Mouse (Mus musculus): Measurements from ENCODE around the gene Egln1. TPM values are rescaled to one million over a fixed set of nuclear protein-coding genes. Genes with fewer than 3 reads are reported as not detected.

Gene Egln1
- 10 to 100 TPM; 70.1 to 76.6 TPM for total RNA-seq (2021)
- long read RNA-seq, experiment 1, transcript Egln1-201 (5 exons, 3,594 nt), result major isoform, 153 of 177 reads
- long read RNA-seq, experiment 1, partial matches to known transcripts, result 1 of 177 reads
- long read RNA-seq, experiment 1, other reads (novel, unspliced or antisense), result 23 of 177 reads
- long read RNA-seq, experiment 2, transcript Egln1-201 (5 exons, 3,594 nt), result major isoform, 196 of 218 reads
- long read RNA-seq, experiment 2, partial matches to known transcripts, result 4 of 218 reads
- long read RNA-seq, experiment 2, other reads (novel, unspliced or antisense), result 18 of 218 reads

- intact Hi-C loops (cut with DNase I; ENCODE audit: low total_unique reads), result loop anchor here (5.0 to 10.0 kb wide), 3 partner anchors 37 to 63 kb away; partner anchors contain the start of genes Exoc8, Sprtn and Tsnax
- DNase-seq, result peak; percentile 82
These were observed at the start of gene Egln1 for GRCm38 (mm10) chr8:124949209-124950068. Gene Egln1 (minus strand): TSS chr8:124949324.

- DNase-seq, result no peak
- intact Hi-C loops (cut with DNase I; ENCODE audit: low total_unique reads), result no loop called here
These were observed 46.7 kb upstream of the Egln1 start for GRCm38 (mm10) chr8:124995776-124996175.

GRCm38 (mm10) chr8:124991668-124991926, 42.5 kb upstream of the Egln1 start:
- intact Hi-C loops (cut with DNase I; ENCODE audit: low total_unique reads), result no loop called here
- DNase-seq, result no peak

GRCm38 (mm10) chr8:124990923-124991667, 42.0 kb upstream of the Egln1 start:
- DNase-seq, result no peak
- intact Hi-C loops (cut with DNase I; ENCODE audit: low total_unique reads), result no loop called here

- intact Hi-C loops (cut with DNase I; ENCODE audit: low total_unique reads), result no loop called here
- no peak for DNase-seq
These were observed 31.7 kb upstream of the Egln1 start for GRCm38 (mm10) chr8:124980828-124981227.

- DNase-seq, result no peak
- intact Hi-C loops (cut with DNase I; ENCODE audit: low total_unique reads), result no loop called here
These were observed 30.9 kb upstream of the Egln1 start for GRCm38 (mm10) chr8:124980036-124980435.

GRCm38 (mm10) chr8:124978026-124978425, 28.9 kb upstream of the Egln1 start:
- no peak for DNase-seq
- intact Hi-C loops (cut with DNase I; ENCODE audit: low total_unique reads), result no loop called here

GRCm38 (mm10) chr8:124976211-124976610, 27.1 kb upstream of the Egln1 start:
- intact Hi-C loops (cut with DNase I; ENCODE audit: low total_unique reads), result no loop called here
- no peak for DNase-seq

GRCm38 (mm10) chr8:124974254-124974653, 25.1 kb upstream of the Egln1 start:
- intact Hi-C loops (cut with DNase I; ENCODE audit: low total_unique reads), result no loop called here
- no peak for DNase-seq

GRCm38 (mm10) chr8:124973221-124973620, 24.1 kb upstream of the Egln1 start:
- intact Hi-C loops (cut with DNase I; ENCODE audit: low total_unique reads), result no loop called here
- no peak for DNase-seq

GRCm38 (mm10) chr8:124970312-124970933, 21.3 kb upstream of the Egln1 start:
- intact Hi-C loops (cut with DNase I; ENCODE audit: low total_unique reads), result no loop called here
- DNase-seq, result no peak

GRCm38 (mm10) chr8:124964966-124965365, 15.8 kb upstream of the Egln1 start:
- intact Hi-C loops (cut with DNase I; ENCODE audit: low total_unique reads), result no loop called here
- DNase-seq, result no peak

- intact Hi-C loops (cut with DNase I; ENCODE audit: low total_unique reads), result no loop called here
- no peak for DNase-seq
These were observed 14.1 kb upstream of the Egln1 start for GRCm38 (mm10) chr8:124963246-124963645.

GRCm38 (mm10) chr8:124960226-124960880, 11.2 kb upstream of the Egln1 start:
- DNase-seq, result peak; percentile 43
- intact Hi-C loops (cut with DNase I; ENCODE audit: low total_unique reads), result no loop called here

GRCm38 (mm10) chr8:124959462-124960225, 10.5 kb upstream of the Egln1 start:
- intact Hi-C loops (cut with DNase I; ENCODE audit: low total_unique reads), result no loop called here
- no peak for DNase-seq

GRCm38 (mm10) chr8:124954572-124955082, 5.5 kb upstream of the Egln1 start:
- DNase-seq, result no peak
- intact Hi-C loops (cut with DNase I; ENCODE audit: low total_unique reads), result loop anchor here (5.0 kb wide), 1 partner anchor 58 kb away; the partner anchor contains the start of gene Tsnax

- intact Hi-C loops (cut with DNase I; ENCODE audit: low total_unique reads), result loop anchor here (5.0 kb wide), 1 partner anchor 59 kb away; the partner anchor contains the start of gene Tsnax
- DNase-seq, result no peak
These were observed 4.1 kb upstream of the Egln1 start for GRCm38 (mm10) chr8:124953188-124953587.

GRCm38 (mm10) chr8:124950865-124951264, 1.7 kb upstream of the Egln1 start:
- intact Hi-C loops (cut with DNase I; ENCODE audit: low total_unique reads), result loop anchor here (5.0 kb wide), 1 partner anchor 61 kb away; the partner anchor contains the start of gene Tsnax
- DNase-seq, result no peak
